Mouse (Mus musculus) embryonic facial prominence, embryonic 14.5 days (tissue): ENCODE measurements around the gene Tmem141. TPM values are rescaled to one million over a fixed set of nuclear protein-coding genes. Genes with fewer than 3 reads are reported as not detected.

ENCODE experiments used
- ATAC-seq: fragments of 200-750 bp; cut with Nextera tagmentation; 2 replicates; pipeline ENCODE4 v1.8.0; 2017; ENCODE audit warnings: low read depth, moderate number of reproducible peaks, moderate TSS enrichment
- DNase-seq: peaks from one replicate; pipeline ENCODE4 v3.0.0-alpha.2; 2015; ENCODE audit warnings: low spot score
- H3K27ac ChIP-seq: fragments of 300-500 bp; sonication (generic); replicated peaks from 2 replicates; pipeline ENCODE4 v1.5.1; 2014; ENCODE audit warnings: low read depth, mild to moderate bottlenecking, low read length, moderate library complexity
- H3K27me3 ChIP-seq: fragments of 300-500 bp; sonication (generic); replicated peaks from 2 replicates; pipeline ENCODE4 v1.6.1; 2014; ENCODE audit warnings: low read length; ENCODE audit not compliant: control insufficient read depth, insufficient read depth
- H3K36me3 ChIP-seq: fragments of 300-500 bp; sonication (generic); 2 replicates; pipeline ENCODE4 v1.6.1; 2014; ENCODE audit warnings: low read length, mixed read lengths; ENCODE audit not compliant: control insufficient read depth, insufficient read depth
- H3K4me1 ChIP-seq: fragments of 300-500 bp; sonication (generic); 2 replicates; pipeline ENCODE4 v1.6.1; 2014; ENCODE audit warnings: antibody characterized with exemption, low read length; ENCODE audit not compliant: control insufficient read depth, insufficient read depth
- H3K4me2 ChIP-seq: fragments of 300-500 bp; sonication (generic); 2 replicates; pipeline ENCODE4 v1.6.1; 2014; ENCODE audit warnings: low read depth, mild to moderate bottlenecking, low read length, moderate library complexity, mixed read lengths
- H3K4me3 ChIP-seq: fragments of 300-500 bp; sonication (generic); 2 replicates; pipeline ENCODE4 v1.5.1; 2014; ENCODE audit warnings: low read depth, mild to moderate bottlenecking, low read length
- H3K9ac ChIP-seq: fragments of 300-500 bp; sonication (generic); 2 replicates; pipeline ENCODE4 v1.6.1; 2014; ENCODE audit warnings: low read depth, mild to moderate bottlenecking, low read length, moderate library complexity, mixed read lengths
- H3K9me3 ChIP-seq: fragments of 300-500 bp; sonication (generic); 2 replicates; pipeline ENCODE4 v1.6.1; 2016; ENCODE audit warnings: low read length; ENCODE audit not compliant: control insufficient read depth
- WGBS: fragments of 180-500 bp; shearing (Covaris S2); extraction: QIAGEN DNeasy Blood & Tissue Kit; methylation state at CpG from one replicate; pipeline ENCODE4 v1.1.7; 2014; 5-methylcytosine and 5-hydroxymethylcytosine counted together
- polyA plus RNA-seq: library from polyadenylated mRNA; unstranded; fragments of >200 nt; fragmentation: Nextera tagmentation; extraction: Ambion mirVana; gene quantifications from 2 replicates; pipeline ENCODE4 v1.2.1, GENCODE M21; 2014

Gene Tmem141
- polyA plus RNA-seq: 22.9 and 33.0 TPM in 2 replicates

DNA sequence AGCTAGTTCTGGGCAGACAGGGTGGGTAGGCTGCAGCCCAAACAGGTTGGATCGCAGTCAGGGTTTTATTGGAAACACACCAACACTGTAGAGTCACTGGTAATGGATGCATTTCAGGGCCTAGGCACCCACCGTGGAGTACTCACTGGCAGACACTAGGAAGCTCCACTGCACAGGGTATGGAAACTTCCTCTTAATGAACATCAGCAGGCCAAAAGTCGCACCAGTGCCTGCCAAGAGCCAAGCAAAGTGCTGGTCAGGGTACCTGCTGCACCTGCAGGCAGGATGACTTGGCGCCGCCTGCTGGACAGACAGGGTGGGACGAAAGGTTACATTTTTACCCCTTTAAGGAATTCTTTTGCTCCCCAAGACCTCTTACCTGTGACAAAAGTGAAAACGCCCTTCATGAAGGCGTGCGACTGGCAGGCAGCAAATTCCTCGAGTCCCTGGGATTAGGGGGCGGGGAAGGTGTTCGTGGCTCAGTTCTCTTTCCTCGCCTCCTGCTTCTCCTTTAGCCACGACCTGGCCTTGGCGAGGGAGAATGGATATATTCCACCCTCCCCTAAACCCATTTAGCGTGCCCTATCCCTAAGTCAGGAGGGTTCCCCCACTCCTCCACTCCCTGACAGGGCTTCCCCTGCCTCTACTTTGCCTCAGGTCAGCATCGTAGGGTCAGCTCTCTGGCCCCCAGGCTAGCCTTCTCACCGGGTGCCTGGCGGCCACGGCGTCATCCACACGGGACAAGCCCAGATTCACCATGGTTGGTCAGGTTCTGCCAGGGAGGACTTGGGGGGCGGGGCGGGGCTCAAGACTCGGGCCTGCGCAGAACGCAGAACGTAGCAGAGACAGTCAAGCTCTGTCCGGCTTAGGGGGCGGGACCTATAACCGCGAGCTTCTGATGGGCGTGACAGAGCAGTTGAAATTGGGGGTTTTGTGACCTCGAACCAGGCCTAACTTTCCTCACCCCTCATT lies at the start of gene Tmem141:
TSS of gene Tmem141 (minus strand) at position 777 of the 972 bp plus-strand sequence.
- Histone ChIP-seq H3K27ac (peak within 1 kb of the TSS; percentile 62), H3K36me3 (no peaks in the 10 kb centered on the region), H3K9ac (peak within 1 kb of the TSS; percentile 66), H3K27me3 (peaks cover 14% of the 10 kb centered on the region), H3K4me1 (peaks cover 5% of the 10 kb centered on the region), H3K9me3 (no peaks in the 10 kb centered on the region), H3K4me3 (peak within 1 kb of the TSS; percentile 51), H3K4me2 (peak within 1 kb of the TSS; percentile 88)
- DNase-seq (peak; percentile 92), ATAC-seq (peak; percentile 95)
- WGBS: 8% methylated on average over 33 of the region's 34 CpGs

DNA sequence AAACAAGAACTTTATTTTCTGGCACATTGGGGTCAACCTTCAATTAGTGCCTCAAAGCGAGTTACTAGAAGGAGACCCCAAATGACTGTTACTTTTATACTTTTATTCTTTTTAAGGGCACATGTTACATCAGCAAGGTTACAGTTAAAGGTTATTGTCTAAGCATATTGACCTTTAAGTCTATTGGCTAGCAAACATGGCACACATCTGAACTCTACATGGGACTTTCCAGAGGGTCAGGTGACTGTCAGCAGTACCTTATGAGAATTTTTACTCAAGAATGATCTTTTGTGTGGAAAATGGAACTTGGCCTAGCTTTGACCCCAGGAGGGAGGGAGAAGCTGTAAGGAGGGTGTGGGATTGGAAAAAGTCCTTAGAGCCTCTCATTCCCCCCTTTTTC lies 44.7 kb upstream of the Tmem141 start:
- 57% methylated on average over 1 of the region's 1 CpGs for WGBS
- H3K27ac ChIP-seq: no peak overlapping the region
- H3K9ac ChIP-seq: no peak overlapping the region
- no peak for DNase-seq
- H3K9me3 ChIP-seq: no peaks in the 10 kb centered on the region
- H3K4me3 ChIP-seq: no peak overlapping the region
- ATAC-seq: no peak
- H3K4me1 ChIP-seq: no peaks in the 10 kb centered on the region
- H3K4me2 ChIP-seq: no peak overlapping the region
- H3K27me3 ChIP-seq: no peaks in the 10 kb centered on the region
- H3K36me3 ChIP-seq: no peaks in the 10 kb centered on the region

DNA sequence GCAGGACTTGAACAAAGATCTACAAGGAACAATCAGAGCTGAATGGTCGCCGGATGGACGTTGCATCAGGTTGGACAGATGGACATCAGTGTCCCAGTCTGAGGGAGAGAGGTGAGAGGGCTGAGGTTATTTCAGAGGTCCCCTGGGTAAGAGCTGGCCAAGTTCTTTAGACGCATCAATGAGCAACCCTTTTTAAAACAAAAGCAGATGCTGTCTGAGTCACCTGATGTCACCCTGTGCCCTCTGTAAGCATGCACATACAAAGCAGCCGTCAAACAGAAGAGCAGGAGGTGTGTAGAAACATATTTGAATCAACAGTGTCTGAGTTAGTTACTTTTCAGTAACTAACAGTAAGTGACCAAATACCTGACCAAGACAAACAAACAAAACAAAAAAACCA lies 42.3 kb upstream of the Tmem141 start:
- no peak overlapping the region for H3K27ac ChIP-seq
- H3K4me3 ChIP-seq: no peak overlapping the region
- no peaks in the 10 kb centered on the region for H3K4me1 ChIP-seq
- H3K36me3 ChIP-seq: no peaks in the 10 kb centered on the region
- ATAC-seq (no peak), DNase-seq (no peak)
- no peak overlapping the region for H3K4me2 ChIP-seq
- H3K9me3 ChIP-seq: no peaks in the 10 kb centered on the region
- 64% methylated on average over 5 of the region's 5 CpGs for WGBS
- H3K9ac ChIP-seq: no peak overlapping the region
- no peaks in the 10 kb centered on the region for H3K27me3 ChIP-seq

DNA sequence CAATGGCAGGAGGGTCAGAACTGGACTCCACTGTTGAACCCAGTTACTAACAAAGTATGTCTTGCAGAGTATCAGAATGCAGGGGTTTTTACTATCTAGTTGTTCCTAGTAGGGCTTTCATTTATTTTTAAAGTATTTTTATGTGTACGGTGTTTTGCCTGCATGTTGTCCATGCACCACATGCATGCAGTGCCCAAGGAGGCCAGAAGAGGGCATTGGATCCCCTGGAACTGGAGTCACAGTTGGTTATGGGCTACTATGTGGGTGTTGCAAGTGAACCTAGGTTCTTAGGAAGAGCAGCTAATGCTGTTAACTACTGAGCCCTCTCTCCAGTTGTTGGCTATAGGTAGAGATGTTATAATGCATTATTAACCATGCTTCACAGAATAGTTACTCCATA lies 41.7 kb upstream of the Tmem141 start:
- Histone ChIP-seq H3K4me3 (no peak overlapping the region), H3K27ac (no peak overlapping the region), H3K27me3 (no peaks in the 10 kb centered on the region), H3K36me3 (no peaks in the 10 kb centered on the region), H3K9me3 (no peaks in the 10 kb centered on the region), H3K4me1 (no peaks in the 10 kb centered on the region), H3K4me2 (no peak overlapping the region), H3K9ac (no peak overlapping the region)
- ATAC-seq (no peak), DNase-seq (no peak)
- 50% methylated on average over 1 of the region's 1 CpGs for WGBS

GRCm38 (mm10) chr2:25661245-25661970 lies 39.6 kb upstream of the Tmem141 start:
- Histone ChIP-seq H3K36me3 (no peaks in the 10 kb centered on the region), H3K27me3 (no peaks in the 10 kb centered on the region), H3K4me2 (no peak overlapping the region), H3K4me1 (no peaks in the 10 kb centered on the region), H3K9me3 (no peaks in the 10 kb centered on the region), H3K9ac (no peak overlapping the region), H3K4me3 (no peak overlapping the region), H3K27ac (no peak overlapping the region)
- DNase-seq: no peak
- no peak for ATAC-seq
- WGBS: 82% methylated on average over 6 of the region's 6 CpGs

DNA sequence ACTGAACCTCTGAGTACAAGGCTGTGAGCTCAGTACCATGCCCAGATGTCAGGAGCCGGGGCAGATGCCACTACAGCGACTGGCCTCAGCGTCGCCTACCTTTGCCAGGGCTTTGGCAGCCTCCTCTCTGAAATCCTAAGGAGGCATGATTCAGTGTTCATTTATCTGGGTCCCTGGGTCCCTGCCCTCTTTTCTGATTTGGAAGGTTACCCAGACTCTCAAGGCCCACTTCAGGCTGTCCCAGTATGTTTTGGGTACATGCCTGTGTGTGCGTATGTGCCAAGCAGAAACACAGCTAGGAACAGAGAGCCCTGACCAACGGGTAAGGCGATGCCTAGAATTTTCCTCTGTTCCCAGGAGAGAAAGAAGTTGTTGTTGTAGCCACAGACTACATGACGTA lies 38.5 kb upstream of the Tmem141 start:
- H3K4me3 ChIP-seq: no peak overlapping the region
- no peaks in the 10 kb centered on the region for H3K27me3 ChIP-seq
- WGBS: 78% methylated on average over 8 of the region's 8 CpGs
- H3K9me3 ChIP-seq: no peaks in the 10 kb centered on the region
- H3K36me3 ChIP-seq: no peaks in the 10 kb centered on the region
- ATAC-seq (no peak), DNase-seq (no peak)
- no peaks in the 10 kb centered on the region for H3K4me1 ChIP-seq
- no peak overlapping the region for H3K27ac ChIP-seq
- no peak overlapping the region for H3K9ac ChIP-seq
- no peak overlapping the region for H3K4me2 ChIP-seq

GRCm38 (mm10) chr2:25657652-25658051 lies 35.8 kb upstream of the Tmem141 start, which contains the start of gene Lcn5:
TSS of gene Lcn5 (plus strand) at chr2:25657952.
- ATAC-seq (no peak), DNase-seq (no peak)
- Histone ChIP-seq H3K27me3 (no peaks in the 10 kb centered on the region), H3K4me1 (no peaks in the 10 kb centered on the region), H3K4me2 (no peak within 1 kb of the TSS), H3K9ac (no peak within 1 kb of the TSS), H3K9me3 (no peaks in the 10 kb centered on the region), H3K36me3 (no peaks in the 10 kb centered on the region), H3K27ac (no peak within 1 kb of the TSS), H3K4me3 (no peak within 1 kb of the TSS)

GRCm38 (mm10) chr2:25657246-25657645 lies 35.4 kb upstream of the Tmem141 start:
- no peaks in the 10 kb centered on the region for H3K9me3 ChIP-seq
- no peak for ATAC-seq
- no peaks in the 10 kb centered on the region for H3K36me3 ChIP-seq
- no peak overlapping the region for H3K4me2 ChIP-seq
- H3K27me3 ChIP-seq: no peaks in the 10 kb centered on the region
- no peak for DNase-seq
- no peak overlapping the region for H3K27ac ChIP-seq
- no peak overlapping the region for H3K4me3 ChIP-seq
- H3K4me1 ChIP-seq: no peaks in the 10 kb centered on the region
- WGBS: 86% methylated on average over 4 of the region's 4 CpGs
- H3K9ac ChIP-seq: no peak overlapping the region
